Mouse (Mus musculus): Measurements from ENCODE around the gene Lingo1. TPM values are rescaled to one million over a fixed set of nuclear protein-coding genes. Genes with fewer than 3 reads are reported as not detected.

Lingo1 gene
- 100 to 1,000 TPM; 330 to 366 (median 356) TPM for total RNA-seq (2022)

DNA sequence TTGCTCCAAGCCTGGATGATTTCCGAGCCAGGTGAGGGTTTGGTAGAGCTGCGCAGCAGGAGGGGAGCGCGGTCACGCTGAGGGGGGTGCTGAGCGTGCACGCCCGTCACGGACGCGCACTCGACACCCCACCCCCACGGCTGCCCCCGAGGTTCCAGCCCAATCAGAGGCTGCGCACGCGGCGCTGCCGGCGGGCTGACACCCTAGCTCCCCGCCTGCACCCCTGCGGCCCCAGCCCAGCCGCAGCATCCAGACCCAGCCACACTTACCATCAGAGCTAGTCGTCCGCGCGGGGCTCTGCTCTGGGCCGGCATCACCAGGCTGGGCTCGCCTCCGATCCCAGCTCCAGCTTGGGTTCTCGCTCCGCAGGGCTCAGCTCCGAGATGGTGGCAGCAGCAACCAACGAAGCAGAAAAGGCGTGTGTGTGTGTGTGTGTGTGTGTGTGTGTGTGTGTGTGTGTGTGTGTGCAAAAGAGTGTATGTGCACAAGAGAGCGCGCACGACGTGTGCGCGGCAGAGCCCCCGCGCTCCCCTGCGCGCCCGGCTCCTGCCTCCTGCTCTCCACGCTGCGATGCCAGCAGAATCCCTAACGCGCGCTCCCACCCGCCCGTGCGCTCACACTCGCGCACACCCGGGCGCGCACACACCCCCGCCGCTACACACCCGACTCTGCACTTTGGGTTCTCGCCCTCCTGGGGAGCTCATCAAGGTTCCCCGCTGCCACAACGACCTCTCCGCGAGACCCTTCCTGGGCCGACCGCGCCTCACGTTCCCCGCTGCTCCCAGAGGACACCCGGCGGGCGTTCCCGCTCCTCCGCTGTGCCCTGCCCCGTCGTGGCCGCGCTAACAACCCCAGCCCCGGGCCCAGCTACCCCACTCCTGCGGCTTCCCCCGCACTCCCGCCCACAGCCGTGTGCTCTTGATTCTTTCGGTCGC lies at the start of gene Lingo1:
Gene Lingo1 (minus strand): TSS at position 748 of the 935 bp plus-strand sequence.
- DNase-seq (ENCODE audit: low spot score in 2 of 2), result peak; percentile 58 to 80

DNA sequence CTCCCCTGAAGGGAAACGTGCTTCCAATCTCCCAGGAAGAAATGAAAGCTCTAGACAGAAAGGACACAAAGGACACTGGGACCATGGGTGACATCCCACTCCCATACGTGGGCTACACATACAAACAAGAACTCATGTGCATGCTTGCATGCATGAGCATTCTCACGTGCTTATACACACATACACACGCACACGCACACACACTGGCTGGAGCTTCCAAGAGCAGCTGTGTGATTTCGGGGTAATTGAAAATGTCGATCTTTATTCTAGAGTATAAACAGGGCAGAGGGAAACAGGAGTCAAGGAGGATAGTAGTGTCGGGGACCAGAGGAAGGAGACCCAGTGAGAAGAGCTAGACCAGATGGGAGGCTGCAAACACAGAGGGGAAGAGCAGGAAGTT lies 48.4 kb upstream of the Lingo1 start:
- no peak for DNase-seq (ENCODE audit: low spot score in 2 of 2)

DNA sequence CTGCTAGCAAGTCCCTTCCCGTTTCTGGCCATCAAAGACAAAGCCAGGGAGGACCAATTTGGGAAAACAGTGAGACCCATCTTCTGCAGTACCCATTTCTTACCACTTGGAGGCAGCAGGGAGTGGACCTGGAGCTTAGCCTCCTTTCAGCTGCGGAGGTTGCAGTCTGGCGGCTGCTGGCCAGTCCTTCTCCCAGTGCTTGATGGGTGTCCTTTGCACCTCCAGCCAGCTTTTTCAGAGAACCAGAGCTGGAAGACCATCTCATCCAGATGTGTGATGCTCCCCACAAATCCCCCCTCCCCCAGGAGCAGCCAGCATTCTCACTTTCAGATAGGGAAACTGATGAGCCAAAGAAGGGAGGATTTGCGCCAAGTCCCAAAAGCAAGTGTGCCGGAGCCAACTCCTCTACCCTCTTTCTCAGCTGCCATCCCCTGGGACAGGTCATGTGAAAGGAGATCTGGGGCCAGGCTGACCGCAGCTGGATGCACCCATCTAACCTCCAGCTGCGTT lies 47.5 kb upstream of the Lingo1 start:
- DNase-seq (ENCODE audit: low spot score in 2 of 2), result peak; percentile 52 to 56

DNA sequence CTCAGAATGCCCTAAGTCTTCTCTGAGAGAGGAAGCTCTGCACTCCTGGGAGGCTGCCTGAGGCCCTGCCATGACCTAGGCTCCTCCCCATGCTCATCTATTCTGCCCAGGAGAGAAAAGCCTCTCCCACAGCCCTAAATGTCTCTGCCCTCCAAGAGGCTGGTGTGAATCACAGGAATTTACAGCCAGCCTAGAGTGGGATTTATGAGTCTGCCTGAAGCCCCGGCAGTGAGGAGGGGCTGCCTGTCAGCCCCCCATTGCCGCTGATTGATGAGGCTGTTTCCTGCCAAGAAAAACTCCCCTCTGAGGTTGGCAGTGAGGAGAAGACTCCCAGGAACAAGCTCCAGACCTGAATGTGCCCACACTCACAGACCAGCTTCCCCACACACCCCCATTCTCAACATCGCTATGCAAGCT lies 46.0 kb upstream of the Lingo1 start:
- no peak for DNase-seq (ENCODE audit: low spot score in 2 of 2)

DNA sequence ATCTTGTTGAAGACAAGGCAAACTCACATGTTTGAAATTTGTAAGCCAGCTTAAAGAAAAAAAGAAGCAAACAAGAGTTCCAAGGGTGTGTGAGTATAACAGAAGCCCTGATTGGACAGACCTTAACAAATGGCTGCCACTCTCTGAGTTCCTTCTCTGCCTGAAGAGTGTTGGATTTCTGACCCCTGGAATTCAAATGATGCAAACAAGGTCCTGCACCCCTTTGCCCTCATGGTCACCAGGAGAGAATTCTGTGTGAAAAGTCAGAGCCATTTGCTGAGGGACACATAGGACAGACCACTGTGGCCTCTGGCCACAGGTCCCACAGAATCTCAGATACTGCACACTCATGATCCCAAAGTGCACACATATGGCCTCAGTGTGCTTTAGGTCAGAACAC lies 45.6 kb upstream of the Lingo1 start:
- DNase-seq (ENCODE audit: low spot score in 2 of 2), result no peak

DNA sequence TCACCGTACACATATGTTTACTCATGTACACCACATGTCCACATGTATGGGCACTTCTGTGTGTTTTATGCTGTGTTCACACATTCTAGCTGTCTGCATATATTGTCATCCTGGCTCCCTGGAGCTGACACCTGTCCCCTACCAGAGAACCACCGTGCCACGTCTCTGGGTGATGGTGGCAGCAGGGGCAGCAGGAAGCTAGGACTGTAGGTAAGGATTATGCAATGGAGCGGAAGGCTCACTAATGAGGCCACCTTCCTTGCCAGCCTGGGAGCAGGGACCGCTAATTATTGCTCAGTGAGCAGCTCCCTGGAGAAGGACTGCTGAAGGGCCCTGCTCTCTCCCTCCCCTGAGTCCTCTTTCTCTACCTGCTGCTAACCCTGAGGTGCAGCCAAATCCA lies 44.5 kb upstream of the Lingo1 start:
- DNase-seq (ENCODE audit: low spot score in 2 of 2), result no peak

DNA sequence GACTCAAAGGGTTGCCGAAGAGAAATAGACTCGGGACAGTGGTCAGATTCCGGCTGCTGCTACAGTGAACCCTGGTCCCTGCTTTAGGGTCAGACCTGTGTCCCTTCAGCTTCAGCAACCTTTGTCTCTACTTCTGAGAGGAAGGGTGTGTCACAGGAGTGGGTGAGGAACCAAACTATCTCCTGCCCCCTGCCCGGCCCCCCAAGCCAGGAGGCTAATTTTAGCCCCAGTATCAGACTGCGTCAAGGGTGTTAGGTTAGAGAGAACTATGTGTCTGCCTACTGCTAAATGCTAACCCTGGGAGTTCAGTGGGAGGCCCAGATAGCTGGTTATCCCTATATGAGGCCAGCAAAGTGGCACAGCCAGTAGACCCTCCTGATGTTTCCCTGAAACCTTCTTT lies 38.9 kb upstream of the Lingo1 start:
- no peak for DNase-seq (ENCODE audit: low spot score in 2 of 2)

DNA sequence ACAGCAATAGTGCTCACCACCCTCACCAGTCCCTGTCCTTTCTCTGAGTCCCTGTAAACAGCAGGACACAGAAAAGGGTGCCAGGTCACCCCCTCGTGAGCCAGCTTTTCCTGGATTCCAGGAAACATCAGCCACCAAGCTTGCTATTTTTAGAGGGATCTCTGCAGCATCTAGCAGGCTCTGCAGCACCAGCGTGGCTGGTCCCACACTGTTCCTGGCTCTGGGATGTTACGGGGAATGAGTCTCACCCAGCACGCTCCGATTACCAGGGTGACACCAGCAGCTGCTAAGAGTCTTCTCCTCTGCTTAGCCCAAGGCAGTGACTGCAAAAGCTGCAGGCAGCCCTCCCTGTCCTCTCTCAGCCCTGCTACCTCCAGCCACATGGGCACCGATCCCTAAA lies 36.6 kb upstream of the Lingo1 start:
- DNase-seq (ENCODE audit: low spot score in 2 of 2), result peak in 1 of 2 experiments; percentile 43

DNA sequence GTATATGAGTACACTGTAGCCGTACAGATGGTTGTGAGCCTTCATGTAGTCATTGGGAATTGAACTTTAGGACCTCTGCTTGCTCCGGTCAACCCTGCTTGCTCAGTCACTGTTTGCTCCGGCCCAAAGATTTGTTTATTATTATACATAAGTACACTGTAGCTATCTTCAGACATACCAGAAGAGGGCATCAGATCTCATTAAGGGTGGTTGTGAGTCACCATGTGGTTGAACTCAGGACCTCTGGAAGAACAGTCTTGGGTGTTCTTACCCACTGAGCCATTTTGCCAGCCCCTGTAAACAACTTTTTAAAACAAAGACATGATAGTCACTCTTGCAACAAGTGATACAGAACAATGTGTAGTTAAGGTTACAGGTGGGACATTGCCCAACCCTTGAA lies 35.6 kb upstream of the Lingo1 start:
- DNase-seq (ENCODE audit: low spot score in 2 of 2), result no peak

DNA sequence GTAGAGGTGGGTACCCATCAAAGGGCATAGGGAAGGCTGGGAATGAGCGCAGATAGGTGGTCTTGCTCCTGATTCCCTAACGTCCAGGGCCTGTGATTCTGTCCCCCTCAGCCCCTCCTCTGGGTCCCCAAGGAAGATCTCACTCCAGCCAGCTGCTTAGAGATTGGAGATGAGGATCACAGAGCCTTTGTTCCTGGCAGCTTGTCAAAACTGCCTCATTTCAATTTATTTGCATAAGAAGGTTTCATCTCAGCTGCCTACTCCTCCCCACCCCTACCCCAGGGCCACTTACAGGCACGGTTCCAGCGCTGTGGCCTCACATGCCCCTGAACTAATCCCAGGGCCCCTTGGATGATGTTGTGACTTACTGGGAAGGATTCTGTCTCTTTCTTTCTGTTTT lies 33.9 kb upstream of the Lingo1 start:
- no peak for DNase-seq (ENCODE audit: low spot score in 2 of 2)

DNA sequence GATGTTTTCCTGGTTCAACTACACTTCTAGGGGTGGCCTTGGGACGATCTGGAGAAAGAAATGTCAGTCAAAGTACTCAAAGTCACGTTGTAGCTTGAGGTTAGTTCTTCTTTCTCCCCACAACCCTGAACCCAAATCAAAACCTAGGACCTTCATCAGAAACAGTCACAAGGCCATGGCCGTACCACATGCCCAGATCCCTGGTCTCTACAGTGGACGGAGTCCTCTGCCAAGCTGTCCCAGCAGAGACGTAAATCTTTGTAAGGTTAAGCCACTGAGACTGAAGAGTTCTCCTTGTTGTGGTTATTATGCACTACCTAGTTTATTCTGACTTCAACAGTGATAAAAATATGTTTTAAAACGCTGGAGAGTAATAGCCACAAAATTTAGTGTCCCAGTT lies 32.6 kb upstream of the Lingo1 start:
- no peak for DNase-seq (ENCODE audit: low spot score in 2 of 2)

DNA sequence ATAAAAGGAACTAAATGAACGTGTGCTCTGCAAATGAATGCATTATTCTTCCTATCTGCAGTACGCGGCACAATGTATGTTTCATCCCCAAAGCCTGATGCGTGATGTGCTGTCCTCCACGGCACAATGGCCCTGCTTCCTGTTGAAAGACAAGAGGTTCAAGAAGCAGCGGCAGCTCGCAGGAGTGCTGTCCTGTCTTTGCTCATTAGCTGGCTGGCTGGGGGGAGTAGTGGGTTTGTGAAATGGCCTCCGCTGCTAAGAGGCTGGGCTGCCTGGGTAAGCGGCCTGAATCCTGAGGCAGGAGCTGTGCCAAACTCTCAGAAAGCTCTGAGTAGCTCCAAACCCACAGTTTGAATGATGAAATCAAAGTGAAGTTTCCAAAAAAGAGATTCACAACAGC lies 31.9 kb upstream of the Lingo1 start:
- no peak for DNase-seq (ENCODE audit: low spot score in 2 of 2)

DNA sequence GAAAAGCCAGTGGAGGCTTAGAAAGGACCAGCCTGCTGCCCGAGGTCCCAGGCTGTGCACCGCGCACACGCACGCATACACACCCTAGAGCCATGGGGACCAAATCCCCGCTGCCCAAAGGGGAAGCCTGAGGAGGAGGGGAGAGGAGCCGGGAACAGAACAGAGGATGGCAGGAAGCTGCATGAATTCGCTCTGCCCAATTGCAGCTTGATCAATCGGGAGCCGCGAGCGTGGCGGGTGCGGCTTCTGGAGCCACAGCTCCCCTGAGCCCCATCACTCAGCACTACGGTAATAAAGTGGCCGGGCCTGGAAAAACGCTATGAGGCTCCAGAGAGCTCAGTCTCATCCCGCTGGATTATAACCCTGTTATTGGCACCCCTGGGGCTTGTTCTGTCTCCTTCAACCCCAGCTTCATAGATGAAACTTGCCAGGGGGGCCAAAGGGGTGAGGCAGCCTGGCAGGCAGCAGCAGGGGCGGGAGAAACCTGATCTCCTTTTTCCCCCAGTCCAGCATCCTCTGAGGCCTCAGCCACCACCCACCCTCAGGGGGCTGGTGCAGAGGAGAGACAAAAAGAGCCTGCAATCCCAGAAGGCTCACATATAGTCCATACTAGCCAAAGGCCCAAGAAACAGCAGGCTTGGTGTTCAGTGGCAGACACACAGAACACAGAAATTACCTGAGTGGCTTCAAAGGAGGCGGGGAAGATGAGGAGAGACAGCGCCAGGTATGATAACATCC lies 29.4 kb upstream of the Lingo1 start:
- no peak for DNase-seq (ENCODE audit: low spot score in 2 of 2)

DNA sequence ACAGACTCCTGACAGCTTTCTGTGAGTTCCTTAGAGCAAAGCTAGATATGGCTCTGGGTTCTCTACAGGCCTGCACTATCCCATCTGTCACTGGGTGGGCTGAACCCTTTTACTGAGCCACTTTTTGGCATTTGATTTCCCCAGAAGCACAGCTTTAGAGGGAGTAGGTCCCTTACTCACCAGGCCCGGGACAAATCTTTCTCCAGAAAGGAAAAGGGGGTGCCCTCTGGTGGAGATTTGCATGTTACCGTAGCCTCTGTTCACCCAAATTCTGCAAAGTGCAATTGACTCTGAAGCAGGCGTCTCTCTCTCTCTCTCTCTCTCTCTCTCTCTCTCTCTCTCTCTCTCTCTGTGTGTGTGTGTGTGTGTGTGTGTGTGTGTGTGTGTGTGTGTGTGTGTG lies 28.6 kb upstream of the Lingo1 start:
- DNase-seq (ENCODE audit: low spot score in 2 of 2), result no peak

DNA sequence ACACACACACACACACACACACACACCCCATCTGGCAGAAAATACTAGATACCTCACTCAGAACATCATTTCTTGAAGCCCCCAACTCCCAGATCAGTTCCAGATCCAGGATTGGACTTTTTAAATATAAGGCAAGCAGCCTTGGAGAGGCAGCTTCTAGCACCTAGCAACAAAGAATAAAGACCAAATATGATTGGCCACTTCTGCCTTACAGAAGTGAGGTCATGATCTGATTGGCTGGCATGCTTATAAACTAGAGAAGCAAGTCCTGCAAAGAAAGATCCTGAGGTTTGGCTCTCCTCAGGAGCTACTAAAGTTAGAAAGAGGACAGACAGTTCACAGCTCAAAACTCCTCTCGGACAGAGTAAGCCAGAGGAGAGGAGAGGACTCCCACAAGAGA lies 14.6 kb upstream of the Lingo1 start:
- DNase-seq (ENCODE audit: low spot score in 2 of 2), result no peak

DNA sequence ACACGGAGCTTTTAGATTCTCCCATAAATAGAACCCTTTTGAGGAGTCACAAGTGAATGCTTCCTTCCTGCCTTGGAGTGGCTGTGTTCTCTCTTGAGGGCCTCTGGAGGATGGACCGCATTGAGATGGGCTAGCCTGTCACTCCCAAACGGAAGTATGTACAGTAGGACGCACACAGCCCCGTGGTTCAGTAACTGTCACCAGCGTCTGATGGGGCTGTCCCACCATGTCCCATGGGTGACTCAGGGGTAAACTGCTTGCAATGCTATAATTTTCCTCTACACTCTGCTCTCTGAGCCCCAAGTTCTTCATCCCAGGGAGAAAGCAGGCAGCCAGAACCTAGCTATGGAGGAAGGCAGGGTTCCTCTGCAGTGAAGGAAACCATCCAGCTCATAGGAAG lies 11.7 kb upstream of the Lingo1 start:
- no peak for DNase-seq (ENCODE audit: low spot score in 2 of 2)

DNA sequence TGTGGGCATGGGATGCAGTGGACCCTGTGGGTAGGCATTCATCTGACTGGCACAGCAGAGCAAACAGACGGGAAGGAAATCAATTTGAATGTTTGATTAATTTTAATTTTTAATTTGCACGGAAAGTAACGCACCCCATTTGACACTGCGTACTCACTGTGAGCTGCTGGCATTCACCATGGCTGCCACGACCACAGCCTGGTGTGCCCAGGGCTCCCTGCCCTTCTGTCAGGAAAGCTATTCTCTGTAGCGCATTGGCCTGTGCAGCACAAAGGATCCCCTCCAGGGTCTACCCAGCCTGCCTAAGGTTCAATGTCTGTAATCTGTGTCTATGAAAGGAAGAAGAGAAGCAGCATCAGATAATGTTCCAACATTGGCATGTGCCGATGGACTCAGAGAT lies 6.9 kb upstream of the Lingo1 start:
- no peak for DNase-seq (ENCODE audit: low spot score in 2 of 2)

DNA sequence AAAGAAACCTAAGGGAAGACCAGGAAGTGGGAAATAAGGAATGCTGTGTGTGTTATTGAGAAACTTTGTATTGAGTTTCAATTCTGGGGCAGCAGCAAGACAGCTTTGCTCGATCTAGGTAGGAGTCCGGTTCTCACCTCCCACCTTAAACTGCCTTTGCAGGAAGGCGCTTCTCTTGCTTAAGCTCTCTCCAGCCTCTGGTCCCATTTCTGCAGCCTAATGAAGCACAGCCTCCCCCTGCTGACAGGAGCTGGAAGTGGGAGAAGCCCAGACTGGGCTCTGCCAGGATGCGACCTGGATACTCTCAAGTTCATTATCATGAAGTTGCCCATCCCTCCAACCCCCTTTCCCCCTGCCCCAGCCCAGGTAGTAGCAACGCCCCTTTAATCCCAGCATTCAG lies 1.6 kb upstream of the Lingo1 start:
- peak; percentile 69 to 75 for DNase-seq (ENCODE audit: low spot score in 2 of 2)

DNA sequence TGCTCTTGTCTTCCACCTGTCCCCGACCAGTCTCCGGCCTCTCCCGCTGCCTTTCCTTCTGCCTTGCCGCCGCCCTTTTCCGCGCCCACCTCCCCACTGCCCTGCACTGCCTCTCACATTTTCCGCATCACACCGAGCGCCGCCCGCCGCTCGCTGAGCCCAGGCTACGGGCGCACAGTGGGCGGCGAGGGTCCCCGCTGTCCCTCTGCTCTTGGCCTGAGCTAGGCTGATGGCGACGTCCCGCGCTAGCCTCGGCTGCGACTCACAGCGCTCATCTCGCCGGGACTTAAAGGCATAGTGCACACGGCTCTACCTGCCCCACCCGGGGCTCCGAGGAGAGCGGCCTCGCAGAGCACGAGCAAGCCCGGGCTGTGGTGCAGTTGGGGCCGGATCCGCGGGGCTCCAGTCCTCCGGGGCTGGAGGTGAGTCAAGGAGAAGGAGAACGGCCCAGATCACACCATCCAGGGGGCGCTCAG lies 426 bp upstream of the Lingo1 start:
- DNase-seq (ENCODE audit: low spot score in 2 of 2), result peak; percentile 23 to 43

DNA sequence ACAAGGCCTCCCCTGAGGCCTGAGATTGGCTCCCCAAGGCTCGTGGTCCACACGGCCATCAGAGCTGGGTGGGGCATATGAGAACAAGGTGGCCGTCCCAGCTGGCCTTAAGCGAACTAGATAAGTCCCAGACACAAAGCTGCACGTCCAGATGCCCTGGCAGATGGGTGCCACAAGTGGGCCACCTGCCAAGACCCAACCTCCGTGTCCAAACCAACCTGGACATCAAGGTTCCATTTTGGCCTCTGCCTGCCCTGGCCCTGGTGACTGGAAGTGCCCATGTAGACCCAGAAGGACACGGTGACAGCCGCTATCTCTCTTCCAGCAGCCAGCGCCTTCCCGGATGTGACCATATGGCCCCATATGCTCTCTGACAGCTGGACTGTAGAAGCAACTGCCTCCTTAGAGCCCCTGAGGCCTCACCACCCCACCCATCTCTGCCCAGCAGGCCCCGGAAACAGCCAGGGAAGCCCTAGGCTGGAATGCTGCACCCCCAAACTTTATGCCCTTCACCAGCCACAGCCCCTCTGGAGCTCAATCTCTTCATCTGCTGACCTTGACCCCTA lies 4.5 kb downstream of the Lingo1 start:
- no peak for DNase-seq (ENCODE audit: low spot score in 2 of 2)

DNA sequence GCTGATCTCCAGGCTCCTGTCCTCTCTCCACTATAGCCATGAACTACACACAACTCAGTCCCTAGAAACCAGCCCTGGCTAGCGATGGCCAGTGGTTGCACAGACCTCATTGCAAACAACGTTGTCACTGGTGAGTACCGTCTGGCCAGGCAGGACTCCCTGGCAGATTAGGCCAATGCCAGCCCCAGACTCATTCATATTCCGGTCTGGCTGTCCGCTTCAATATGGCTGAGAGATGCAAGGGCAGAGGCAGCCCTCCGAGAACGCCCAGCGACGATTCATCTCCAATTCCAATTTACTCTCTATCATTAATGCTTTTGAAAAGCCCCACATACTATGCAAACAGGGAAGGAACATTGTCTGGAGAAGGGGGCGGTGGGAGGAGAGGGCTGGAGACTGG lies 11.7 kb downstream of the Lingo1 start:
- DNase-seq (ENCODE audit: low spot score in 2 of 2), result no peak

All from left cerebral cortex, adult 8-10 months (tissue).